Mouse (Mus musculus): ENCODE results near the gene Cacng2. TPM values are rescaled to one million over a fixed set of nuclear protein-coding genes. Genes with fewer than 3 reads are reported as not detected.
A peak's percentile ranks its signal among the peaks of the same experiment; 100 is the strongest.

Gene Cacng2
- polyA plus RNA-seq, 1 experiment = not detected

DNA sequence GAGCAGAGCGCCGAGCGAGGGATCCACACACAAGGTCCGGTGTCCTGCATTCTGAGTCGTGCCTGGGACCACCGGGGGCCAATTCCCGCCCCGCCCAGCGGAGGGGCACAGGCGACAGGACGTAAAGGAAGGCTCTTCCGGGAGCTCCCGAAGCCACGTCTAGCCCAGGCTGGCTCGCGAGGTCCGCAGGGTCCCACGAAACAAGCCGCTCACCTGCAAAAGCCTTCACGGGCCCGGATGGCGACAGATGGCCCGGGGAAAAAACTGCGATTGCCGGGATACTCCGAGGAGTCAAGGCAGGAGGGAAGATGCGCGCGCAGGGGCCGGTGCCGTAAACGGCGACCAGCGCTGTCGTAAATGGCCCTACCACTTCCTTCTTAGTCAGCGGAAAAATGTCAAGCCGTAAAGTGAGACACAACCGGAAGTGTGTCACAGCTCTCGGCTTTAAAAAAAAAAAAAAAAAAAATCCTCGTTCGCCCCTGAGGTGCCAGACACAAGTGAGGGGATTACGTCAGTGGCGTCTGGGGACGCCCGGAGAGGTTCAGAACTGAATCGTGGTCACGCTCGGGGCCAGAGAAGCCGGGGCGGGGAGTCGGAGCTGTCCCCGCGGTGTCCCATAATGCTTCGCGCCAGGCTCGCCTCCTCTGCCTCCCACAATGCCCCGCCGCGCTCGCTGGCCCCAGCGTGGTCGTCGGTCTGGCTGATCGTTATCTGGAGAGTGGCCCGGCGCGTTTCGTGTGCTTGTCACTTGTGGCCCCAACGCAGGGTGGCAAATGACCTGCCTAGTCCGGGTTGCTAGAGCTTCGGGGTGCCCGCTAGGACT is 149.1 kb downstream of the Cacng2 start, which contains the start of gene Eif3d:
TSS of gene Eif3d (minus strand) at position 344 of the 823 bp plus-strand sequence.
- Histone ChIP-seq H3K4me3 (ENCODE audit: insufficient read depth, low read depth, low read length) (peak within 1 kb of the TSS; percentile 82), H3K4me1 (ENCODE audit: control insufficient read depth, insufficient read depth, low read length) (peaks cover 11% of the 10 kb centered on the region), H3K27ac (ENCODE audit: insufficient read depth, low read depth, low read length) (peak within 1 kb of the TSS; percentile 99)
- WGBS = under 1% methylated on average over 72 of the region's 72 CpGs
- peak; percentile 67 for TF ChIP-seq POLR2A (IDR thresholded peaks at IDR 0.05; ENCODE audit: insufficient read depth, low read depth, low read length)
- no peak for TF ChIP-seq CTCF (IDR thresholded peaks at IDR 0.05; ENCODE audit: insufficient read depth, low read depth, low read length)

DNA sequence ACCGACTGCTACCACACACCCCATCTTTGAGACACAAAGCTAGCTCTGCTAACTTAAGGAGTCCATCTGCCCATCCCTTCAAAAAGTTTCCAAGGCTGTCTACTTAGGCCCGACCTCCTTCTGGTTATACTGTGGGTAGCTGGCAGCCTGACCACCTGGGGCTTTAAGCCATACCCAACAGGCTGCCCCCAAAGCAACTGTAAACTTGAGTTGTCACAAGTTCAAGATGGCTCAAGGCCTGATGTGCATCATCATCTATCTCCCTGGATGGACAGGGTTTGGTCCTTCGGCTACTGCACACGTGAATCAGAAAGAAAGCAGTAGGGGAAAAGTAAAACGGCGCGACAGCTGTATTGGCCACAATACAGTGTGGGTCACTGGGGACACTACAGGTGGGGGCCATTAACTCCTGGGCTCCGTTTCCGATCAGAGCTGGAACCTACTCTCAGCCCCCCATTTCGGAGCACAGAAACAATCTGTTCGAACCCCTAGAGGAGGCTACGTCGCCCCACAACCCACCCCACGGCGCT is 149.8 kb downstream of the Cacng2 start:
- WGBS = 2% methylated on average over 15 of the region's 15 CpGs
- Histone ChIP-seq H3K27ac (ENCODE audit: insufficient read depth, low read depth, low read length) (0 out of 2 replicates have a peak overlapping the region, but pooled peaks have one; percentile 5), H3K4me1 (ENCODE audit: control insufficient read depth, insufficient read depth, low read length) (peaks cover 11% of the 10 kb centered on the region), H3K4me3 (ENCODE audit: insufficient read depth, low read depth, low read length) (peak overlapping the region; percentile 82)
- TF ChIP-seq POLR2A (IDR thresholded peaks at IDR 0.05; ENCODE audit: insufficient read depth, low read depth, low read length) (no peak), CTCF (IDR thresholded peaks at IDR 0.05; ENCODE audit: insufficient read depth, low read depth, low read length) (no peak)

DNA sequence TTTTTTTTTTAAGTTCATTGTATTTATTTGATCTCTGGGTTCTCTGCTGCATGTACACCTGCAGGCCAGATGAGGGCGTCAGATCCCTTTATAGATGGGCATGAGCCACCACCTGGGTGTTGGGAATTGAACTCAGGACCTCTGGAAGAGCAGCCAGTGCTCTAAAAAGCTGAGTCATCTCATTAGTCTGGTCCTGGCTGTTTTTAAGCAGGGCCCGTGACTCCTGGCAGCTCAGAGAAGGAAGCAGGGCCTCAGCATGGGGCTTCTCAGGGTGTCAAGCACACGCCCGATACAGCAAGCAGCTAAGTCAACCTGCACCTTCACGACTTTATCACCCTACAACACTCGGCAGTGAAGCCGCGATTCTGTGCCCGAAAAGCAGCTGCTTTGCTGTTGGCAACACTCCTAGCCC is 154.7 kb downstream of the Cacng2 start:
- TF ChIP-seq CTCF (IDR thresholded peaks at IDR 0.05; ENCODE audit: insufficient read depth, low read depth, low read length) = no peak
- TF ChIP-seq POLR2A (IDR thresholded peaks at IDR 0.05; ENCODE audit: insufficient read depth, low read depth, low read length) = no peak
- WGBS = 75% methylated on average over 9 of the region's 9 CpGs
- Histone ChIP-seq H3K27ac (ENCODE audit: insufficient read depth, low read depth, low read length) (no peak overlapping the region), H3K4me1 (ENCODE audit: control insufficient read depth, insufficient read depth, low read length) (peaks cover 11% of the 10 kb centered on the region), H3K4me3 (ENCODE audit: insufficient read depth, low read depth, low read length) (no peak overlapping the region)

DNA sequence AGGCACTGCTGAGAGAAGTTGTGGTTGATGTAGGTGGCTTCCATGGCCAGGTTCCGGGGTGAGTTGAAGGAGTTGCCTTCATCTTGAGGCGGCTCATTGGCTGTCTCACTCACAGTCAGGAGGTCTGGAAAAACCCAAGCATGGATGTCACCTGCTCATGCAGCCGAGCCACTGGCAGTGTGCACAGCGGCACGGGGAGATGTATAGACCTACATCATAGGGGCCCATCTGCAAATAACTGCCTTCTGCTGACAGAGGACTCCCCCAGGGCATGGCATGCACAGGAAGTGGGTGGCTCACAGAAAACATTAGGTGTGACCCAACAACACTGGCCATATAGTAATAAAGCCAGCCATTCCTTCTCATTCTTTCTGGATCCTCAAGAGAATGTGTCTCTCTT is 157.4 kb downstream of the Cacng2 start:
- 96% methylated on average over 5 of the region's 5 CpGs for WGBS
- Histone ChIP-seq H3K4me1 (ENCODE audit: control insufficient read depth, insufficient read depth, low read length) (no peaks in the 10 kb centered on the region), H3K27ac (ENCODE audit: insufficient read depth, low read depth, low read length) (no peak overlapping the region), H3K4me3 (ENCODE audit: insufficient read depth, low read depth, low read length) (no peak overlapping the region)
- TF ChIP-seq CTCF (IDR thresholded peaks at IDR 0.05; ENCODE audit: insufficient read depth, low read depth, low read length) (no peak), POLR2A (IDR thresholded peaks at IDR 0.05; ENCODE audit: insufficient read depth, low read depth, low read length) (no peak)

DNA sequence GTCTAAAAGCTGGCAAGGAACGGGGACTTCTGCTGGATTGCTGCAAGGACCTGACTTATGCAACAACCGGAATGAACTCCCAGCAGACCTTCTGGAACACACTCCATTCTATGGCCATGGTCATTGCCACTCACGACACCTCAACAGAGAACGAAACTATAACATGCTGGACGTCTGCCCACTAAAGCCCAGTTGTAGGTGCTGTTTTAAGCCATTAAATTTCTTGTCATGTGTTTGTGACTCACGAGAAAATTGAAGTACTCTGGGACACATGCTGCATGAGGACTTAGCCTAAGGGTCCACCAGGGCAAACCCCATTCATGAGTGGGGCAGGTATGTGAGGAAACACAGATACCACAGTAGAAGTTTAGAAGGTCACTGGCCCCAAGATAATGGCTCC is 159.1 kb downstream of the Cacng2 start:
- H3K4me3 ChIP-seq (ENCODE audit: insufficient read depth, low read depth, low read length) = no peak overlapping the region
- 89% methylated on average over 6 of the region's 6 CpGs for WGBS
- TF ChIP-seq CTCF (IDR thresholded peaks at IDR 0.05; ENCODE audit: insufficient read depth, low read depth, low read length) (no peak), POLR2A (IDR thresholded peaks at IDR 0.05; ENCODE audit: insufficient read depth, low read depth, low read length) (no peak)
- no peak overlapping the region for H3K27ac ChIP-seq (ENCODE audit: insufficient read depth, low read depth, low read length)
- peaks cover 3% of the 10 kb centered on the region for H3K4me1 ChIP-seq (ENCODE audit: control insufficient read depth, insufficient read depth, low read length)

DNA sequence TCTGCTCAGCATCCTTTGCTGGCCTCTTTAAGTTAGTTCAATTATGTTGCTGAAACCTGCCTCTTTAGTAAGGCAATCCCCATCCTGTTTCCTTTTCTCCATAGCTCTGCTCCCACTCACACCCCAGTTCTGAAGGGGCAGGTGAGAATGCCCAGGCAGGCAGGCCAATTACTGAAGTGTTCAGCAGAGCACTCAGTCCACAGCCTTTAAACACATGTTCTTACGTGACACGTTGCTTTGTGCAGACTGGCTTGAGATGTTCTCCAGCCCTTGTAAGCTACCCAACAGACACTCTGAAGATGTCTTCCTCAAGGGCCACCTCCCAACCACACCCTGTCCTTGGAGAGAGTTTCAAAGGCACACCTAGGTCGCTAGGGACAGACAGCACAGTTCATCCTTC is 161.8 kb downstream of the Cacng2 start:
- 57% methylated on average over 3 of the region's 3 CpGs for WGBS
- H3K4me3 ChIP-seq (ENCODE audit: insufficient read depth, low read depth, low read length) = no peak overlapping the region
- no peak for TF ChIP-seq CTCF (IDR thresholded peaks at IDR 0.05; ENCODE audit: insufficient read depth, low read depth, low read length)
- TF ChIP-seq POLR2A (IDR thresholded peaks at IDR 0.05; ENCODE audit: insufficient read depth, low read depth, low read length) = no peak
- no peak overlapping the region for H3K27ac ChIP-seq (ENCODE audit: insufficient read depth, low read depth, low read length)
- peaks cover 8% of the 10 kb centered on the region for H3K4me1 ChIP-seq (ENCODE audit: control insufficient read depth, insufficient read depth, low read length)

DNA sequence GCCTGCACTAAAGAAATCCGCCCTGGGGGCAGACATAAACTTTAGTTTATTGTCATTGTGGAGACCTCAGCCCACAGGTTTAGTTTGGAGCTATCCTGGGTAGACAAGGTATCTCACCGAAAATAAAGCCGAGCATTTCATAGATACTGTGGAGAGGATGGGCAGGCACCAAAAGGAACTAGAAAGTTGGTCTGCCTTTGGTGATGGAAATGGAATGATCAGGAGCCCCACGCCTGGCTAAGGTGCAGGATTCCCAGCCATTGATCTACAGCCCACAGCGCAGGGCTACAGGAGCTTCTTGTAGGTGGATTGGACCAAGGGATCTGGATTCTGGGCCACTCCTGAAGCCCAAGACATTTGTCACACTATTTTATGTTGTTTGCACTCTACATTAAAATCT is 162.2 kb downstream of the Cacng2 start:
- 48% methylated on average over 5 of the region's 5 CpGs for WGBS
- Histone ChIP-seq H3K4me3 (ENCODE audit: insufficient read depth, low read depth, low read length) (no peak overlapping the region), H3K4me1 (ENCODE audit: control insufficient read depth, insufficient read depth, low read length) (peaks cover 8% of the 10 kb centered on the region), H3K27ac (ENCODE audit: insufficient read depth, low read depth, low read length) (no peak overlapping the region)
- TF ChIP-seq POLR2A (IDR thresholded peaks at IDR 0.05; ENCODE audit: insufficient read depth, low read depth, low read length) (no peak), CTCF (IDR thresholded peaks at IDR 0.05; ENCODE audit: insufficient read depth, low read depth, low read length) (no peak)

DNA sequence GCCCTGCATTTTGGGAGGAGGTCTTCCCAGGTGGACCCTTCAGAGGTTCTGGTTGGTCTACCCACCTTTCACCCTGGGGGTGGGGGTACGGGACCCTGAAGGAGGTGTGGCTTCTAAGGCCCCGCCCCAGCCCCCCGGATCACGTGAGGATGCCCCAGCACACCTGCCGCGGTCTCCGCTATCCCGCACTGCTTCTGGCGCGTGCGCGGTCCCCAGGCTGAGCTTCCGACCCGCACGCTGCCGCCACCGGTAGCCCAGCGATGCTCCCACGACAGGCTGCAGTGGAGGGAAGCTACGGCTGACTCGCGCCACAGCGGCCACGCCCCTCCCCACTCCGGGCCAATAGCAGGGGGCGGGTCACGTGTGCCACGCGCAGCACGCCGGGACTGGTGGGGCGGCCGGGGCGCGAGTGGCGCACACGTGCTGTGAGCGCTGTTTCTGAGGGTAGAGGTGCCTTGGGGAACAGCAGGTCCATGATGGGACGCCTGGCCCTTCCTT is 163.4 kb downstream of the Cacng2 start, which contains the start of gene Foxred2:
TSS of gene Foxred2 (minus strand) at position 319 of the 498 bp plus-strand sequence.
- WGBS = under 1% methylated on average over 39 of the region's 39 CpGs

More for the DNA sequence above, 163.4 kb downstream of the Cacng2 start, which contains the start of gene Foxred2:
- peak within 1 kb of the TSS; percentile 59 for H3K4me3 ChIP-seq (ENCODE audit: insufficient read depth, low read depth, low read length)
- H3K27ac ChIP-seq (ENCODE audit: insufficient read depth, low read depth, low read length) = no peak within 1 kb of the TSS
- H3K4me1 ChIP-seq (ENCODE audit: control insufficient read depth, insufficient read depth, low read length) = peaks cover 8% of the 10 kb centered on the region
- TF ChIP-seq POLR2A (IDR thresholded peaks at IDR 0.05; ENCODE audit: insufficient read depth, low read depth, low read length) (peak; percentile 44; the same call in 1 of the 2 replicates), CTCF (IDR thresholded peaks at IDR 0.05; ENCODE audit: insufficient read depth, low read depth, low read length) (no peak)
